Mouse (Mus musculus): ENCODE results near the gene Alpk1. TPM values are rescaled to one million over a fixed set of nuclear protein-coding genes. Genes with fewer than 3 reads are reported as not detected.

Alpk1 gene
- polyA plus RNA-seq, 1 experiment from 2014 or later, result 0.85 TPM

- H3K36me3 ChIP-seq (ENCODE audit: control insufficient read depth, insufficient read depth), result peaks cover 20% of the 10 kb centered on the region
- WGBS, result 36% methylated on average over 11 of the region's 11 CpGs
- ATAC-seq, result peak; percentile 82
- H3K4me1 ChIP-seq (replicated peaks; ENCODE audit: control insufficient read depth, insufficient read depth, low read length), result no peaks in the 10 kb centered on the region
- H3K4me2 ChIP-seq (replicated peaks; ENCODE audit: low read depth), result 0 out of 2 replicates have a peak overlapping the region, but pooled peaks have one; percentile 0
- no peak overlapping the region for H3K4me3 ChIP-seq (ENCODE audit: low read depth, low read length)
- H3K9ac ChIP-seq (ENCODE audit: low read depth, low read length), result no peak overlapping the region
- TF ChIP-seq CTCF (IDR thresholded peaks at IDR 0.05; ENCODE audit: low read depth), result no peak
- H3K9me3 ChIP-seq (ENCODE audit: control insufficient read depth), result no peaks in the 10 kb centered on the region
- peak overlapping the region; percentile 70 for H3K27ac ChIP-seq (ENCODE audit: low read depth, low read length)
- no peaks in the 10 kb centered on the region for H3K27me3 ChIP-seq (replicated peaks; ENCODE audit: control insufficient read depth, insufficient read depth, low read length)
Observed at GRCm38 (mm10) chr3:127818694-127819663, 38.7 kb upstream of the Alpk1 start.

- Histone ChIP-seq H3K4me3 (ENCODE audit: low read depth, low read length) (no peak overlapping the region), H3K9ac (ENCODE audit: low read depth, low read length) (no peak overlapping the region), H3K27ac (ENCODE audit: low read depth, low read length) (no peak overlapping the region), H3K4me1 (replicated peaks; ENCODE audit: control insufficient read depth, insufficient read depth, low read length) (no peaks in the 10 kb centered on the region), H3K4me2 (replicated peaks; ENCODE audit: low read depth) (no peak overlapping the region), H3K27me3 (replicated peaks; ENCODE audit: control insufficient read depth, insufficient read depth, low read length) (no peaks in the 10 kb centered on the region), H3K36me3 (ENCODE audit: control insufficient read depth, insufficient read depth) (peaks cover 30% of the 10 kb centered on the region), H3K9me3 (ENCODE audit: control insufficient read depth) (no peaks in the 10 kb centered on the region)
- no peak for ATAC-seq
- 75% methylated on average over 7 of the region's 7 CpGs for WGBS
- no peak for TF ChIP-seq CTCF (IDR thresholded peaks at IDR 0.05; ENCODE audit: low read depth)
Observed at GRCm38 (mm10) chr3:127817120-127817683, 36.9 kb upstream of the Alpk1 start.

- TF ChIP-seq CTCF (IDR thresholded peaks at IDR 0.05; ENCODE audit: low read depth), result no peak
- no peaks in the 10 kb centered on the region for H3K27me3 ChIP-seq (replicated peaks; ENCODE audit: control insufficient read depth, insufficient read depth, low read length)
- H3K27ac ChIP-seq (ENCODE audit: low read depth, low read length), result no peak overlapping the region; the same call in 1 of the 2 replicates
- no peaks in the 10 kb centered on the region for H3K9me3 ChIP-seq (ENCODE audit: control insufficient read depth)
- H3K9ac ChIP-seq (ENCODE audit: low read depth, low read length), result no peak overlapping the region
- WGBS, result 79% methylated on average over 7 of the region's 7 CpGs
- no peak for ATAC-seq
- H3K4me2 ChIP-seq (replicated peaks; ENCODE audit: low read depth), result no peak overlapping the region
- H3K4me3 ChIP-seq (ENCODE audit: low read depth, low read length), result no peak overlapping the region
- peaks cover 64% of the 10 kb centered on the region for H3K36me3 ChIP-seq (ENCODE audit: control insufficient read depth, insufficient read depth)
- no peaks in the 10 kb centered on the region for H3K4me1 ChIP-seq (replicated peaks; ENCODE audit: control insufficient read depth, insufficient read depth, low read length)
Observed at GRCm38 (mm10) chr3:127809103-127809502, 28.8 kb upstream of the Alpk1 start.

- ATAC-seq, result no peak
- Histone ChIP-seq H3K4me3 (ENCODE audit: low read depth, low read length) (no peak overlapping the region), H3K9ac (ENCODE audit: low read depth, low read length) (no peak overlapping the region), H3K27me3 (replicated peaks; ENCODE audit: control insufficient read depth, insufficient read depth, low read length) (no peaks in the 10 kb centered on the region), H3K27ac (ENCODE audit: low read depth, low read length) (no peak overlapping the region), H3K4me1 (replicated peaks; ENCODE audit: control insufficient read depth, insufficient read depth, low read length) (no peaks in the 10 kb centered on the region), H3K4me2 (replicated peaks; ENCODE audit: low read depth) (no peak overlapping the region), H3K9me3 (ENCODE audit: control insufficient read depth) (no peaks in the 10 kb centered on the region), H3K36me3 (ENCODE audit: control insufficient read depth, insufficient read depth) (peaks cover 56% of the 10 kb centered on the region)
- no peak for TF ChIP-seq CTCF (IDR thresholded peaks at IDR 0.05; ENCODE audit: low read depth)
- 79% methylated on average over 5 of the region's 5 CpGs for WGBS
Observed at GRCm38 (mm10) chr3:127807846-127808245, 27.5 kb upstream of the Alpk1 start.

- no peak for TF ChIP-seq CTCF (IDR thresholded peaks at IDR 0.05; ENCODE audit: low read depth)
- H3K4me3 ChIP-seq (ENCODE audit: low read depth, low read length), result no peak overlapping the region
- ATAC-seq, result no peak
Observed at GRCm38 (mm10) chr3:127805991-127806390, 25.7 kb upstream of the Alpk1 start.

GRCm38 (mm10) chr3:127805071-127805470 is 24.7 kb upstream of the Alpk1 start:
- H3K27me3 ChIP-seq (replicated peaks; ENCODE audit: control insufficient read depth, insufficient read depth, low read length), result no peaks in the 10 kb centered on the region
- H3K4me3 ChIP-seq (ENCODE audit: low read depth, low read length), result no peak overlapping the region
- no peak overlapping the region for H3K9ac ChIP-seq (ENCODE audit: low read depth, low read length)
- ATAC-seq, result no peak
- no peak overlapping the region for H3K4me2 ChIP-seq (replicated peaks; ENCODE audit: low read depth)
- WGBS, result 84% methylated on average over 12 of the region's 12 CpGs
- H3K27ac ChIP-seq (ENCODE audit: low read depth, low read length), result no peak overlapping the region
- H3K4me1 ChIP-seq (replicated peaks; ENCODE audit: control insufficient read depth, insufficient read depth, low read length), result no peaks in the 10 kb centered on the region
- no peak for TF ChIP-seq CTCF (IDR thresholded peaks at IDR 0.05; ENCODE audit: low read depth)
- peaks cover 37% of the 10 kb centered on the region for H3K36me3 ChIP-seq (ENCODE audit: control insufficient read depth, insufficient read depth)
- H3K9me3 ChIP-seq (ENCODE audit: control insufficient read depth), result no peaks in the 10 kb centered on the region

More at GRCm38 (mm10) chr3:127805991-127806390, 25.7 kb upstream of the Alpk1 start:
- peaks cover 45% of the 10 kb centered on the region for H3K36me3 ChIP-seq (ENCODE audit: control insufficient read depth, insufficient read depth)
- no peaks in the 10 kb centered on the region for H3K27me3 ChIP-seq (replicated peaks; ENCODE audit: control insufficient read depth, insufficient read depth, low read length)
- H3K27ac ChIP-seq (ENCODE audit: low read depth, low read length), result no peak overlapping the region
- H3K4me1 ChIP-seq (replicated peaks; ENCODE audit: control insufficient read depth, insufficient read depth, low read length), result no peaks in the 10 kb centered on the region
- H3K9me3 ChIP-seq (ENCODE audit: control insufficient read depth), result no peaks in the 10 kb centered on the region
- 80% methylated on average over 6 of the region's 6 CpGs for WGBS
- no peak overlapping the region for H3K9ac ChIP-seq (ENCODE audit: low read depth, low read length)
- no peak overlapping the region for H3K4me2 ChIP-seq (replicated peaks; ENCODE audit: low read depth)

All from intestine, postnatal 0 days (tissue).